Mouse (Mus musculus) myocyte (in vitro differentiated cells): ENCODE data around the gene Meltf. TPM values are rescaled to one million over a fixed set of nuclear protein-coding genes. Genes with fewer than 3 reads are reported as not detected.

Source experiments
- H3K27me3 ChIP-seq: one replicate; pipeline ENCODE4 v1.6.1; 2011; ENCODE audit not compliant: control insufficient read depth, insufficient read depth, insufficient read length
- H3K36me3 ChIP-seq: one replicate; pipeline ENCODE4 v1.6.1; 2011; ENCODE audit not compliant: control insufficient read depth, insufficient read depth
- H3K4me2 ChIP-seq: one replicate; pipeline ENCODE4 v1.6.1; 2011; ENCODE audit warnings: low read depth, control low read depth
- H3K4me3 ChIP-seq: one replicate; pipeline ENCODE4 v1.5.1; 2011; ENCODE audit warnings: mild to moderate bottlenecking, control low read depth, moderate library complexity
- H3K79me2 ChIP-seq: one replicate; pipeline ENCODE4 v1.6.1; 2011; ENCODE audit not compliant: control insufficient read depth, insufficient read depth
- H3ac ChIP-seq: one replicate; pipeline ENCODE4 v1.6.1; 2011; ENCODE audit not compliant: control insufficient read depth, insufficient read length
- CEBPB ChIP-seq: IDR thresholded peaks from 2 replicates; pipeline ENCODE4 v1.6.1; 2011; ENCODE audit warnings: mild to moderate bottlenecking, moderate library complexity; ENCODE audit not compliant: poor library complexity, insufficient read depth, severe bottlenecking
- E2F4 ChIP-seq: IDR thresholded peaks from one replicate; pipeline ENCODE4 v1.6.1; 2011; ENCODE audit warnings: mild to moderate bottlenecking, control low read depth, moderate library complexity; ENCODE audit not compliant: insufficient read depth
- MAX ChIP-seq: IDR thresholded peaks from one replicate; pipeline ENCODE4 v1.6.1; 2011; ENCODE audit warnings: low read depth, mild to moderate bottlenecking, control low read depth
- MYOD1 ChIP-seq, 3 experiments: IDR thresholded peaks; one replicate each; pipeline ENCODE4 v1.6.1; 2011; ENCODE audit warnings: control low read depth in 2 of 3, low read depth in 2 of 3, mild to moderate bottlenecking in 2 of 3, moderate library complexity in 1 of 3; ENCODE audit not compliant: insufficient read length in 2 of 3, control insufficient read depth in 1 of 3
- MYOG ChIP-seq, 3 experiments: IDR thresholded peaks; one replicate each; pipeline ENCODE4 v1.6.1; 2011; ENCODE audit warnings: control low read depth in 2 of 3, low read depth in 2 of 3, mild to moderate bottlenecking in 2 of 3; ENCODE audit not compliant: insufficient read length in 2 of 3, control insufficient read depth in 1 of 3, insufficient read depth in 1 of 3
- POLR2A ChIP-seq: IDR thresholded peaks from one replicate; pipeline ENCODE4 v1.6.1; 2011; ENCODE audit warnings: low read depth, mild to moderate bottlenecking, control low read depth, moderate library complexity; ENCODE audit not compliant: insufficient read length
- POLR2AphosphoS2 ChIP-seq: IDR thresholded peaks from one replicate; pipeline ENCODE4 v1.6.1; 2011; ENCODE audit warnings: low read depth, control low read depth; ENCODE audit not compliant: insufficient read length
- REST ChIP-seq: IDR thresholded peaks from one replicate; pipeline ENCODE4 v1.6.1; 2011; ENCODE audit warnings: mild to moderate bottlenecking, control low read depth, moderate library complexity; ENCODE audit not compliant: insufficient read depth, insufficient read length
- SRF ChIP-seq: IDR thresholded peaks from one replicate; pipeline ENCODE4 v1.6.1; 2011; ENCODE audit warnings: low read depth; ENCODE audit not compliant: control insufficient read depth, insufficient read length
- TCF12 ChIP-seq: IDR thresholded peaks from one replicate; pipeline ENCODE4 v1.6.1; 2011; ENCODE audit warnings: mild to moderate bottlenecking, control low read depth; ENCODE audit not compliant: poor library complexity, insufficient read depth, severe bottlenecking
- TCF3 ChIP-seq: IDR thresholded peaks from one replicate; pipeline ENCODE4 v1.6.1; 2011; ENCODE audit warnings: low read depth, control low read depth; ENCODE audit not compliant: insufficient read length
- USF1 ChIP-seq: IDR thresholded peaks from one replicate; pipeline ENCODE4 v1.6.1; 2011; ENCODE audit warnings: low read depth, mild to moderate bottlenecking, control low read depth, moderate library complexity
- polyA plus RNA-seq: library from polyadenylated mRNA; unstranded; fragments of >200 nt; fragmentation: generic; extraction: Trizol; gene quantifications from one replicate; pipeline ENCODE4 v1.2.1, GENCODE M21; 2012; ENCODE audit warnings: missing spikeins

Meltf gene
- polyA plus RNA-seq, 1 experiment: not detected

DNA sequence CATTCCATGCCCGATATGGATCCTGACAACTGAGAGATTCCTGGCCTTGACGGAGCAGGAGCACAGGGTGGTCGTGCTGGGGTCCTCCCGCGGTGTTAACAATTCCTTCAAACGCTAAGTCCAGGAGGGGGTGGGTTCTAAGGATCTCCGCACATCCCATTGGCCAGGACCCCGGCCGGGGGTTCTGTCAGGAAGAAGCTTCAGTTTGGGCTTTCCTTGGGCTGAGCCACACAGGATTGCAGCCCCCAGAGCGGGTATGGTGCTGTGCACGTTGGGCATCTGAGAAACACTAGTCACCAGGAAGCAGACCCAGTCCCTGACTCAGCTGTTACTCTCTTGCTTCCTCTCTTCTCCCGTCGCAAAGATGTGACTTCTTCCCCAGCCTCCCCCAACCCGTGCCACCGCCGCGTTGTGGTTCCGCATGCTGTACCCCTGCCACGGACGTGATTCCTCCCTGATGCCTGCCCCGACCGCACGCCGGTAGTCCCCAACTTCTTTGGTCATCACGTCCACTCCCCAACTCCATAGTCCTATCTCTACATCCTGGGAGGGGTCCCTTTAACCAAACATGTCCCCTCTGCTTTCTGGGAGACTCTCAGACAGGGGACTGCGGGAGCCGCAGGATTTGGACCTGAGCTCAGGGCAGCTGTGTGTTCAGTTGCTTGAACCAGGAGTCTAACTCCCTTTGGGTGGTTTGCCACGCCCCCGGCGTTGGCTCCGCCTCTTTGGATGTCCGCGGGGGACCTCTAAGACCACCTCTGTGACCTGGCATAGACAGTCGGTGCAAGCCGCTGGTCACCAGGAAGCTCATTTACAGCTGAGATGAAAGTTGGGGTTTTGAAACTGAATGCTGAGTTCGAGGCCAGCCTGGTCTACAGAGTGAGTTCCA is 56.7 kb downstream of the Meltf start:
- Histone ChIP-seq H3K79me2 (no peaks in the 10 kb centered on the region), H3K4me3 (no peak overlapping the region)

DNA sequence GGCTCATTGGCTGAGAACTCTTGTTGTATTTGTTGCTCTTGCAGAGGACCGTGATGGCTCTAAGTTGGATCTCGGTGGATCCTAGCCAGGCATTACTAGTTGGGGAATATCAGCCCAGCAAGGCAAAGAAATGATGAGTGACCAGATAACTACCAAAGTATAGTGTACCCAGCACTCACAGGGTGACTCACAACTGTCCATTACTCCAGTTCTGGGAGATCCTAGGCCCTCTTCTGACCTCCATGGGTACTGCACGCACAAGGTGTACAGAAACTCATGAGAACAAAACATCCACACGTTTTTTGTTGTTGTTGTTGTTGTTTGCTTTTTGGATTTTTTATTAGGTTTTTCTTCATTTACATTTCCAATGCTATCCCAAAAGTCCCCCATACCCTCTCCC is 58.0 kb downstream of the Meltf start:
- no peaks in the 10 kb centered on the region for H3K79me2 ChIP-seq
- no peak for TF ChIP-seq POLR2AphosphoS2
- no peak for TF ChIP-seq TCF12
- TF ChIP-seq MAX: no peak
- no peak for TF ChIP-seq E2F4
- no peak for TF ChIP-seq TCF3
- TF ChIP-seq REST: no peak
- no peak for TF ChIP-seq POLR2A
- TF ChIP-seq SRF: no peak
- no peak for TF ChIP-seq USF1
- no peak for TF ChIP-seq CEBPB
- no peak for TF ChIP-seq MYOG (IDR thresholded peaks at IDR 0.05; ENCODE audit: control insufficient read depth in 1 of 3, insufficient read depth in 1 of 3, insufficient read length in 2 of 3, low read depth in 2 of 3)
- no peak for TF ChIP-seq MYOD1 (IDR thresholded peaks at IDR 0.05; ENCODE audit: control insufficient read depth in 1 of 3, insufficient read length in 2 of 3, low read depth in 2 of 3)
- H3ac ChIP-seq: no peak overlapping the region
- no peaks in the 10 kb centered on the region for H3K36me3 ChIP-seq
- no peak overlapping the region for H3K4me3 ChIP-seq
- H3K27me3 ChIP-seq: no peaks in the 10 kb centered on the region
- H3K4me2 ChIP-seq: no peak overlapping the region

More for the DNA sequence above, 56.7 kb downstream of the Meltf start:
- Histone ChIP-seq H3K36me3 (no peaks in the 10 kb centered on the region), H3ac (no peak overlapping the region), H3K4me2 (no peak overlapping the region), H3K27me3 (no peaks in the 10 kb centered on the region)
- TF ChIP-seq SRF (no peak), POLR2A (no peak), E2F4 (no peak), MYOD1 (IDR thresholded peaks at IDR 0.05; ENCODE audit: control insufficient read depth in 1 of 3, insufficient read length in 2 of 3, low read depth in 2 of 3) (no peak), MYOG (IDR thresholded peaks at IDR 0.05; ENCODE audit: control insufficient read depth in 1 of 3, insufficient read depth in 1 of 3, insufficient read length in 2 of 3, low read depth in 2 of 3) (no peak), TCF3 (no peak)

DNA sequence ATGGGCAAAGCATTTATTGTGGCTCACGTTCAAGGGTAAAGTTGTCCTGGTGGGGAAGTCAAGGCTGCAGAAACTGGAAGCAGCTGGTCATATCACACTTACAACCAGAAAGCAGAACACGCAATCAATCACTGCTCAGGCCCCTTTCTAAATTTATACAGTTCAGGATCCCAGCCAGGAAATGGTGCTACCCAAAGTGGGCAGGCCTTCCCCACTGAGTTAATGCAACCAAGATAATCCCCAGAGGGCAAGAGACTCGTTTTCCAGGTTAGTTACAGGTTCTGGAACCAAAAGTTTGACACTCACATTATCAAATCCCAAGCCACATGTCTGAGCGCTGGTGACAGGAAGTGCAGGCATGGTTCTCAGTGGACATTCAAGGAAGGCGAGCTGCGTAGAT is 60.2 kb downstream of the Meltf start:
- Histone ChIP-seq H3K27me3 (no peaks in the 10 kb centered on the region), H3K79me2 (no peaks in the 10 kb centered on the region), H3K36me3 (no peaks in the 10 kb centered on the region), H3ac (no peak overlapping the region), H3K4me3 (no peak overlapping the region), H3K4me2 (no peak overlapping the region)
- TF ChIP-seq E2F4: no peak
- TF ChIP-seq MAX: no peak

- TF ChIP-seq E2F4 (no peak), REST (no peak), POLR2A (no peak), SRF (no peak)
- Histone ChIP-seq H3K36me3 (no peaks in the 10 kb centered on the region), H3ac (no peak overlapping the region), H3K4me2 (no peak overlapping the region), H3K27me3 (no peaks in the 10 kb centered on the region), H3K4me3 (no peak overlapping the region), H3K79me2 (no peaks in the 10 kb centered on the region)
These were observed 62.0 kb downstream of the Meltf start for GRCm38 (mm10) chr16:31940586-31940985.

- Histone ChIP-seq H3ac (no peak overlapping the region), H3K79me2 (peaks cover 27% of the 10 kb centered on the region), H3K4me2 (no peak overlapping the region), H3K36me3 (no peaks in the 10 kb centered on the region), H3K27me3 (no peaks in the 10 kb centered on the region), H3K4me3 (no peak overlapping the region)
- TF ChIP-seq TCF12 (no peak), MYOG (IDR thresholded peaks at IDR 0.05; ENCODE audit: control insufficient read depth in 1 of 3, insufficient read depth in 1 of 3, insufficient read length in 2 of 3, low read depth in 2 of 3) (no peak), POLR2AphosphoS2 (no peak), REST (no peak), E2F4 (no peak), CEBPB (no peak), USF1 (no peak), MYOD1 (IDR thresholded peaks at IDR 0.05; ENCODE audit: control insufficient read depth in 1 of 3, insufficient read length in 2 of 3, low read depth in 2 of 3) (no peak)
These were observed 65.4 kb downstream of the Meltf start for GRCm38 (mm10) chr16:31943980-31944379.
